Mouse (Mus musculus) heart, postnatal 4 days (tissue): ENCODE data around the gene Ilf3. TPM values are rescaled to one million over a fixed set of nuclear protein-coding genes. Genes with fewer than 3 reads are reported as not detected.

Experiments used
- DNase-seq: peaks from one replicate; pipeline ENCODE4 v3.0.0; 2021
- total RNA-seq, 2 experiments: library from RNA; stranded (reverse); gene quantifications; 2 replicates each; pipeline ENCODE4 v1.2.3; 2021

The Ilf3 gene
- total RNA-seq, 2 experiments from 2014 or later = 79.5 to 80.1 TPM

GRCm38 (mm10) chr9:21346627-21347365 is 20.9 kb upstream of the Ilf3 start:
- peak; percentile 56 for DNase-seq

DNA sequence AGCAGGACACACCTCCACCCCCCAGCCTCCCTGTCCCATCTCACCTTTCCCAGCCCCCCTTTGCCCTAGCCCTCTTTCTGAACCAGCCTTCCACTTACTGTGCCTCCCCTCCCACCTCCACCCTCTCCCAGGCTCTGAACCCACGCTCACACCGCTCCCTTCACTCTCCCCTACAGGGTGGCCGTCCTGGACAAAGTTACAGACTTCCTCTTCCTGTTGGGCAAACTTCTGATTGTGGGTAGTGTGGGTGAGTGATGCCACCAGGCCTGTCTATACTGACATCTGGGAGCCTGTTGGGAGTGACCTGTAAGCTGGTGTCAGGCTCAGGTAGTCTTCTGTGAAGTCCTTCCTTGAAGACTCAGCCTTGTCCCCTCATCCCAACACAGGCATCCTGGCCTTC is 19.5 kb upstream of the Ilf3 start:
- no peak for DNase-seq

DNA sequence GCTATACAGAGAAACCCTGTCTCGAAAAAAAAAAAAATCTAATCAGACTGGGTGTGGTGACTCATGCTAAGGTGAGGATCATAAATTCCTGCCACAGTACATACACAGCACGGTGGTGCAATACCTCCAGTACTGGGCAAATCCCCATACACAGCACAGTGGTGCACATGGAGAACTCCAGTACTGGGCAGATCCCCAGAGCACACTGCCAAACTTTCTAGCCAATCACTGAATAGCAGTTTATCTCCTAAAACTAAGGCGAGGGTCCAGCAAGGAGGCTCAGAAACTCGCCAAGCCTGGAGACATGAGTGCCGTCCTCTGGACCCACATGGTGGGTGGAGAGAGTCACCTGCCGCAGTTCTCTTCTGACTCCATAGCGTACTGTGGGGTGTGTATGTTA is 16.5 kb upstream of the Ilf3 start:
- DNase-seq = no peak

DNA sequence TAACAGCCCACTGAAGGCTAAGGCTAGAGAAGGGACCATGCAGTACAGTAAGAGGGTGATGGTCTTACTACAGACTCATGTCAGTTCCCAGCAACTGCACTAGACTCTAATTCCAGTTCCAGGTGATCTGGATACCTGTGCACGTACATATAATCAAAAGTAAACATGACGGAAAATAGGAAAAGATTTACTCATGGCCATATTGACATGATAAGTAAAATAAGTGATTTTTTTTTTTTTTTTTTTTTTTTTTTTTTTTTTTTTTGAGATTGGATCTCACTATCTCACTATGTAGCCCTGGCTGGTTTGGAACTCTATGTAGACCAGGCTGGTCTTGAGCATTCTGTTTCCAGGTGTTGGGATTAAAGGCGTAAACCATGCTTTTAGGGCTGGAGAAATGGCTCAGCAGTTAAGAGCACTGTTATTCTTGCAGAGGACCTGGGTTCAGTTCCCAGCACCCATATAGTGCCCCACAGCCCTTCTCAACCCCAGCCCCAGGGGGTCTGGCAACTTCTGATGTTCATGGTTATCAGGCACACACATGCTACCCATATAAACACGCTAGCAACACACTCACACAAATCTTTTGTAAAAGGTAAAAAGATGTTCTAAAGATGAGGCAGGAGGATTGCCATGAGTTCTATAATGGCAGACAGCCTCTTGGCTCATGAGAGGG is 15.8 kb upstream of the Ilf3 start:
- DNase-seq = no peak

- no peak for DNase-seq
Measured at GRCm38 (mm10) chr9:21352463-21353372, 15.0 kb upstream of the Ilf3 start.

- no peak for DNase-seq
Measured at GRCm38 (mm10) chr9:21353373-21353686, 14.3 kb upstream of the Ilf3 start.

GRCm38 (mm10) chr9:21354796-21355195 is 12.9 kb upstream of the Ilf3 start:
- no peak for DNase-seq

- peak; percentile 82 for DNase-seq
Measured at GRCm38 (mm10) chr9:21356981-21357718, 10.5 kb upstream of the Ilf3 start.

GRCm38 (mm10) chr9:21366541-21367220 is 990 bp upstream of the Ilf3 start:
- peak; percentile 75 for DNase-seq

- peak; percentile 79 for DNase-seq
Measured at GRCm38 (mm10) chr9:21368131-21368584, 487 bp downstream of the Ilf3 start.

- no peak for DNase-seq
Measured at GRCm38 (mm10) chr9:21369080-21369479, 1.4 kb downstream of the Ilf3 start.

DNA sequence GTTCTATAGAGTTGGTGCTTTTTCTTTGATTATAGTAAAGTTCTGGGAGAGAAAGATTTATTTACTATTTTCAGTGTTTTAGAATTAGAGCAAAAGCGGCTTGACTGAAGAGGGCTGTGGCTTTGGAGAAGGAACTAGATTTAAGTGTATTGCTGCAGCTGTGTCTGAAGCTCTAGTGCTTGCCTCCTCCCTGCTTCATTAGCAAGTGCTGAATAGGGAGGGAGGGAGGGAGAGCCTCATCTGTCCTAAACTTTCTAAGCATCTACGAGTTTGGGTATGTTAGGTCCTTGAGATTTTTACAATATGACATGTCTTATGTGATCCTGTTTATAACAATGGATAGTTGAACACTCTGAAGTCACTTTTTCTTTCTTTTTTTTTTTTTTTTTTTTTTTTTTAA is 3.2 kb downstream of the Ilf3 start:
- DNase-seq = no peak

DNA sequence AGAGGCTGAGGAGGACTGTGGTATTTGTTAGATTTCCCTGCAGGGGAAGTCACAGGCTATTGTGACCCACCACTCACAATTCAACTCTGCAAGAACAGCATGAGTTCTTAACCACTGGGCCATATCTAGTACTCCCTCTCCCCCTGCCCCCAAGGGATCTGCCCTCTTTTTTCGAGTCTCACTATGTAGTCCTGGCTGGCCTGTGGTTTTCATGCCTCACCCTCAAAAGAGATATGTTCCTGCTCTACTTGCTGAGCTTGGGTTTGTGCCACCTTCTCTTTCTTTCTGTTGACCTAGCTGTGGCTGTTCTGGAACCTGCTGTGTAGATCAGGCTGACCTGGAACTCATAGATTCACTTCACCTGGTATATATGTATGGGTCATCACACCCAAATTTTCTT is 4.8 kb downstream of the Ilf3 start:
- DNase-seq = no peak

- DNase-seq = no peak
Measured at GRCm38 (mm10) chr9:21379195-21379594, 11.5 kb downstream of the Ilf3 start.

GRCm38 (mm10) chr9:21380868-21381267 is 13.2 kb downstream of the Ilf3 start:
- no peak for DNase-seq

- DNase-seq = no peak
Measured at GRCm38 (mm10) chr9:21383966-21384365, 16.3 kb downstream of the Ilf3 start.

DNA sequence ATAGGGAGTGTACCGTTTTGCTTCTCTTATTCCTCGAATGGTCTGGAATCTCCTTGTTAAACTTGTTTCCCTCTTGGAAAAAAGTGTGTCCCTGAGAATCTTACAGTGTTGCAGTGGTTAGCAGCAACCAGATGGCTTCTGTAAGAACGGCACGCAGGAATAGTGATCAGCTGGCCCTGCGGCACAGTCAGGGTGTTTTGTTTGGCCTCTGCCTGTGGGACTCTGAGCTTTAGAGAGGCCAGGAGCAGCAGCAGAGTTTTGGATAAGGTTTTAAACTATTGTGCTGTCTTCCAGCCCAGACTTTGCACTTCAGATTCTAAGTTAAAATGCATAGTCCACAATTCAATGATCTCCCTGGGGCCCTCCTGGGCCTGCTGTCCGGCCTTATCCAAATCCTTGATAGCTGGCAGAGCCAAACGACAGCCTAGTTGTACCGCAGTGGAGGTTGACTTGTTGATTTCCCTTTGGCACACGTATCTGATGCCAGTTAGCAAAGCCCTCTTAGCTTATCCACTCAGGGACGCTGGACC is 25.0 kb downstream of the Ilf3 start:
- DNase-seq = no peak

DNA sequence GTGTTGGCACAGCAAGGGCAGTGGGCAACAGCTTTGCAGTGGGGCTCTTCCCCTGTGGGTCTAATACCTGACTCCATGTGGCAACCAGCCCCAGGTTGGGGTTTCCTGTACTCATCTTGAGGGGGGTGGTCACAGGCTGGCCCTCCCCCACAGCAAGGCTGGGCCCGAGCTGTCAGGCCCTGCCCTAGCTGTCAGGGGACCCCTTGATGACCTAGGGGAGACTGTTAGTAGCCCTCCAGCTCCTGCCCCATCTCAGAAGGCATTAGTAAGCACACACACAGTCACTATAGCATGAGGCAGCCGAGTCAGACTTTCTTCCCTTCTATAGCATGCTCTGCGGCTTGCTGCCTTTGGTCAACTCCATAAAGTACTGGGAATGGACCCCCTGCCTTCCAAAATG is 28.0 kb downstream of the Ilf3 start:
- DNase-seq = no peak

DNA sequence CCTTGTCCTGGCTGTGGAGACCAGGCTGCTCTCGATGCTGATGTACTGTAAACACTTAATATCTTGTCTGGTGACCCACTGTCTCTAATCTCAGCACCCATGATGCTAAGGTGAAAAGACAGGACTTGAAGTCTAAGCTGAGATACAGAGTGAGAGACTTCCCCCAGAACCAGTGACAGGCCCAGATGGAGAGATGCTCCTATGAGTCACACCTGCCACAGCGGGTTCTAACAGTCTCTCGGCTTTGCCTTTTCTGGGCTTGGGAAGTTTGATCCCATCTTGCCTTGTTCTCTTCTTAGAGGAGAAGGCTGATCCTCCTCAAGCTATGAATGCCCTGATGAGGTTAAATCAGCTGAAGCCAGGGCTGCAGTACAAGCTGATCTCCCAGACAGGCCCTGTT is 29.5 kb downstream of the Ilf3 start:
- DNase-seq = no peak

DNA sequence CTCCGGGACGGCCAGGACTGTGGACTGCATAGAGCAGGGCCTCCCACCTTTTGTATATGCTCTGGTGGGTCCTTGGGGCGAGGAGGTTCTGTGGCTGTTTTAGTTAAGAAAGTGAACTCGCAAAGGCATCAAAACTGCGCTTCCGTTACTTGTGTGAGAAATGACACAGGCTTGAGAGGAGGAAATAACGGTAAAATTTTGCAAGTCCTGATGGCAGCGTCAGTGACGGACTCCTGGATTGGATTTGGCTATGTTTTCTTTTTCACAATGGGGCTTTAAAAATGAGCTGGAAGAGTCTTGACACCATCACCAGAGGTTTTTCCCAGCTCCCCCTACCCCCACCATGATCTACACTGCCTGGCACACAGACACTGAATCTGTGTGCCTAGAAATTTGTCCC is 33.4 kb downstream of the Ilf3 start:
- no peak for DNase-seq

GRCm38 (mm10) chr9:21402764-21403253 is 35.1 kb downstream of the Ilf3 start:
- peak; percentile 67 for DNase-seq
